9 mouse cellular contexts compared by ENCODE assay signal in genomic region chr12:78910684-78911461, GRCm38 (mm10). TPM values are rescaled to one million over a fixed set of nuclear protein-coding genes. Genes with fewer than 3 reads are reported as not detected.
DNase-seq lines count a peak whose midpoint lies in the region; ATAC-seq and TF ChIP-seq lines count a peak whose summit lies in the region.
"Had no signal": no experiment of that assay in that cellular context is flagged by ENCODE, and none has a peak within 500 bp of the region (broad histone marks: within the 10 kb centered on the region; RNA-seq: fewer than 3 reads in every experiment).

No protein-coding gene starts in this region.

- peaks cover 11% of the 10 kb centered on the region for H3K27me3 ChIP-seq in hindbrain, postnatal 0 days (ENCODE audit: insufficient read depth, low read length)
- peaks cover 27% of the 10 kb centered on the region; the same call in 1 of the 2 replicates for H3K27me3 ChIP-seq in midbrain, postnatal 0 days (ENCODE audit: insufficient read depth, low read length)

- H3K4me1 ChIP-seq in hindbrain, postnatal 0 days (ENCODE audit: insufficient read depth, low read length) = peaks cover 14% of the 10 kb centered on the region; the same call in 1 of the 2 replicates
- H3K4me1 ChIP-seq in midbrain, postnatal 0 days (ENCODE audit: insufficient read depth, low read length) = 0 out of 2 replicates have a peak, but pooled peaks cover 4% of the 10 kb centered on the region

- TF ChIP-seq CTCF in gastrocnemius, adult 2 months (IDR thresholded peaks at IDR 0.05) = no peak
- TF ChIP-seq CTCF in hindbrain, postnatal 0 days (IDR thresholded peaks at IDR 0.05; ENCODE audit: low read depth) = no peak
- TF ChIP-seq CTCF in midbrain, postnatal 0 days (IDR thresholded peaks at IDR 0.05) = no peak

- intact Hi-C loops in gastrocnemius, adult 2 months (cut with DNase I) = no loop called here
- intact Hi-C loops in gastrocnemius, postnatal 36 days (cut with DNase I) = no loop called here

- no peaks in the 10 kb centered on the region for H3K36me3 ChIP-seq in hindbrain, postnatal 0 days (ENCODE audit: insufficient read depth, low read length)
- H3K36me3 ChIP-seq in midbrain, postnatal 0 days (ENCODE audit: insufficient read depth, low read length) = no peaks in the 10 kb centered on the region

- H3K9ac ChIP-seq in hindbrain, postnatal 0 days (replicated peaks; ENCODE audit: low read length) = peak overlapping the region; percentile 35; the same call in 1 of the 2 replicates
- H3K9ac ChIP-seq in midbrain, postnatal 0 days (replicated peaks; ENCODE audit: low read length, poor library complexity, severe bottlenecking) = no peak overlapping the region

- no peak for DNase-seq in gastrocnemius, adult 2 months
- no peak for DNase-seq in gastrocnemius, postnatal 25 days
- peak; percentile 24 for DNase-seq in embryo, embryonic 10.5 days (ENCODE audit: low spot score)
- no peak for DNase-seq in hindbrain, postnatal 0 days (ENCODE audit: low spot score)
- no peak for DNase-seq in midbrain, postnatal 0 days (ENCODE audit: low spot score)
- no peak for DNase-seq in adrenal gland, postnatal 14 days
- DNase-seq in cerebellum, adult 11-12 months = no peak
- no peak for DNase-seq in gastrocnemius, postnatal 36 days

- H3K4me2 ChIP-seq in hindbrain, postnatal 0 days (ENCODE audit: low read depth, low read length) = peak overlapping the region; percentile 59
- peak overlapping the region; percentile 51 for H3K4me2 ChIP-seq in midbrain, postnatal 0 days (ENCODE audit: low read depth, low read length, poor library complexity, severe bottlenecking)

- ATAC-seq in hindbrain, postnatal 0 days = no peak
- no peak for ATAC-seq in midbrain, postnatal 0 days (ENCODE audit: low FRiP score)

- H3K9me3 ChIP-seq in hindbrain, postnatal 0 days (ENCODE audit: low read length) = no peaks in the 10 kb centered on the region
- H3K9me3 ChIP-seq in midbrain, postnatal 0 days (ENCODE audit: low read length) = no peaks in the 10 kb centered on the region

- WGBS in hindbrain, postnatal 0 days = 15% methylated on average over 16 of the region's 16 CpGs
- WGBS in midbrain, postnatal 0 days = 13% methylated on average over 16 of the region's 16 CpGs

- H3K4me3 ChIP-seq in gastrocnemius, adult 2 months = peak overlapping the region; percentile 67
- H3K4me3 ChIP-seq in hindbrain, postnatal 0 days (ENCODE audit: low read length) = peak overlapping the region; percentile 31
- 0 out of 2 replicates have a peak overlapping the region, but pooled peaks have one; percentile 26 for H3K4me3 ChIP-seq in midbrain, postnatal 0 days (ENCODE audit: low read depth, low read length)

- no peak overlapping the region for H3K27ac ChIP-seq in gastrocnemius, adult 2 months
- no peak overlapping the region for H3K27ac ChIP-seq in hindbrain, postnatal 0 days
- no peak overlapping the region for H3K27ac ChIP-seq in midbrain, postnatal 0 days (ENCODE audit: low read depth, low read length)
- H3K27ac ChIP-seq: macrophage had no signal

RNA-seq across cellular contexts. Expression of gene Plek2, which starts 4.1 kb away (rescaled TPM):
- under 1 TPM; 0.20 to 0.28 TPM for total RNA-seq in gastrocnemius, adult 2 months (2021)
- under 1 TPM in 1 of 2 experiments, not detected in 1; 0.43 TPM for total RNA-seq in gastrocnemius, postnatal 25 days (2021)
- 1.2 and 1.9 TPM in 2 replicates for total RNA-seq in hindbrain, postnatal 0 days (2014; rRNA removed)
- 2.4 and 2.7 TPM in 2 replicates for polyA plus RNA-seq in hindbrain, postnatal 0 days (2015; fragmentation: Nextera tagmentation; extraction: Ambion mirVana)
- total RNA-seq in midbrain, postnatal 0 days (2014; rRNA removed) = 2.0 and 3.8 TPM in 2 replicates
- 3.2 and 4.0 TPM in 2 replicates for polyA plus RNA-seq in midbrain, postnatal 0 days (2015; fragmentation: Nextera tagmentation; extraction: Ambion mirVana)
- total RNA-seq in adrenal gland, postnatal 14 days (2021) = 0.38 and 0.85 TPM in 2 replicates
- total RNA-seq in gastrocnemius, postnatal 36 days (2021) = under 1 TPM in 1 of 2 experiments, not detected in 1; 0.22 TPM
- polyA plus RNA-seq: macrophage had no signal

RNA-seq across cellular contexts. Expression of gene Eif2s1, which starts 49.3 kb away (rescaled TPM):
- total RNA-seq in gastrocnemius, adult 2 months (2021) = 10 to 100 TPM; 38.8 to 44.9 TPM
- 10 to 100 TPM; 39.9 to 40.3 TPM for total RNA-seq in gastrocnemius, postnatal 25 days (2021)
- total RNA-seq in hindbrain, postnatal 0 days (2014; rRNA removed) = 29.4 and 32.6 TPM in 2 replicates
- 92.0 and 98.3 TPM in 2 replicates for polyA plus RNA-seq in hindbrain, postnatal 0 days (2015; fragmentation: Nextera tagmentation; extraction: Ambion mirVana)
- 35.1 and 47.0 TPM in 2 replicates for total RNA-seq in midbrain, postnatal 0 days (2014; rRNA removed)
- polyA plus RNA-seq in midbrain, postnatal 0 days (2015; fragmentation: Nextera tagmentation; extraction: Ambion mirVana) = 80.5 and 86.3 TPM in 2 replicates
- total RNA-seq in adrenal gland, postnatal 14 days (2021) = 74.2 and 93.5 TPM in 2 replicates
- total RNA-seq in gastrocnemius, postnatal 36 days (2021) = 10 to 100 TPM; 33.8 to 38.3 TPM

RNA-seq across cellular contexts. Expression of gene Atp6v1d, which starts 49.4 kb away (rescaled TPM):
- 10 to 100 TPM; 59.8 to 66.2 TPM for total RNA-seq in gastrocnemius, adult 2 months (2021)
- total RNA-seq in gastrocnemius, postnatal 25 days (2021) = 10 to 100 TPM; 57.4 to 60.8 TPM
- total RNA-seq in hindbrain, postnatal 0 days (2014; rRNA removed) = 54.3 and 55.5 TPM in 2 replicates
- 149 and 161 TPM in 2 replicates for polyA plus RNA-seq in hindbrain, postnatal 0 days (2015; fragmentation: Nextera tagmentation; extraction: Ambion mirVana)
- 48.1 and 86.9 TPM in 2 replicates for total RNA-seq in midbrain, postnatal 0 days (2014; rRNA removed)
- polyA plus RNA-seq in midbrain, postnatal 0 days (2015; fragmentation: Nextera tagmentation; extraction: Ambion mirVana) = 197 TPM in 2 replicates
- 62.7 and 64.7 TPM in 2 replicates for total RNA-seq in adrenal gland, postnatal 14 days (2021)
- total RNA-seq in gastrocnemius, postnatal 36 days (2021) = 10 to 100 TPM; 55.0 to 58.7 TPM
